Mouse (Mus musculus) heart, embryonic 12.5 days (tissue): Measurements from ENCODE around the gene Atp23. TPM values are rescaled to one million over a fixed set of nuclear protein-coding genes. Genes with fewer than 3 reads are reported as not detected.

Source experiments
- ATAC-seq: fragments of 200-750 bp; cut with Nextera tagmentation; 2 replicates; pipeline ENCODE4 v1.8.0; 2017; ENCODE audit warnings: moderate TSS enrichment, moderate library complexity; ENCODE audit not compliant: insufficient number of reproducible peaks, low FRiP score
- H3K27ac ChIP-seq: fragments of 300-500 bp; sonication (generic); 2 replicates; pipeline ENCODE4 v1.5.1; 2016; ENCODE audit warnings: mild to moderate bottlenecking, moderate library complexity; ENCODE audit not compliant: poor library complexity, severe bottlenecking
- H3K27me3 ChIP-seq: fragments of 300-500 bp; sonication (generic); replicated peaks from 2 replicates; pipeline ENCODE4 v1.6.1; 2016; ENCODE audit warnings: mild to moderate bottlenecking, moderate library complexity
- H3K36me3 ChIP-seq: fragments of 300-500 bp; sonication (generic); 2 replicates; pipeline ENCODE4 v1.6.1; 2016; ENCODE audit warnings: mild to moderate bottlenecking, moderate library complexity
- H3K4me1 ChIP-seq: fragments of 300-500 bp; sonication (generic); replicated peaks from 2 replicates; pipeline ENCODE4 v1.6.1; 2016; ENCODE audit warnings: mild to moderate bottlenecking
- H3K4me2 ChIP-seq: fragments of 300-500 bp; sonication (generic); 2 replicates; pipeline ENCODE4 v1.6.1; 2016; ENCODE audit warnings: mild to moderate bottlenecking, moderate library complexity
- H3K4me3 ChIP-seq: fragments of 300-500 bp; sonication (generic); 2 replicates; pipeline ENCODE4 v1.5.1; 2016; ENCODE audit warnings: mild to moderate bottlenecking
- H3K9ac ChIP-seq: fragments of 300-500 bp; sonication (generic); 2 replicates; pipeline ENCODE4 v1.6.1; 2016; ENCODE audit warnings: mild to moderate bottlenecking, moderate library complexity
- H3K9me3 ChIP-seq: fragments of 300-500 bp; sonication (generic); replicated peaks from 2 replicates; pipeline ENCODE4 v1.6.1; 2016; ENCODE audit warnings: mild to moderate bottlenecking, moderate library complexity
- WGBS: fragments of 180-500 bp; shearing (Covaris S2); methylation state at CpG from one replicate; pipeline ENCODE4 v1.1.7; 2016; 5-methylcytosine and 5-hydroxymethylcytosine counted together
- polyA plus RNA-seq: library from polyadenylated mRNA; unstranded; fragments of >200 nt; fragmentation: Nextera tagmentation; extraction: Ambion mirVana; gene quantifications from 2 replicates; pipeline ENCODE4 v1.2.1, GENCODE M21; 2016

Gene Atp23
- polyA plus RNA-seq, 1 experiment from 2014 or later, result 10.0 TPM

DNA sequence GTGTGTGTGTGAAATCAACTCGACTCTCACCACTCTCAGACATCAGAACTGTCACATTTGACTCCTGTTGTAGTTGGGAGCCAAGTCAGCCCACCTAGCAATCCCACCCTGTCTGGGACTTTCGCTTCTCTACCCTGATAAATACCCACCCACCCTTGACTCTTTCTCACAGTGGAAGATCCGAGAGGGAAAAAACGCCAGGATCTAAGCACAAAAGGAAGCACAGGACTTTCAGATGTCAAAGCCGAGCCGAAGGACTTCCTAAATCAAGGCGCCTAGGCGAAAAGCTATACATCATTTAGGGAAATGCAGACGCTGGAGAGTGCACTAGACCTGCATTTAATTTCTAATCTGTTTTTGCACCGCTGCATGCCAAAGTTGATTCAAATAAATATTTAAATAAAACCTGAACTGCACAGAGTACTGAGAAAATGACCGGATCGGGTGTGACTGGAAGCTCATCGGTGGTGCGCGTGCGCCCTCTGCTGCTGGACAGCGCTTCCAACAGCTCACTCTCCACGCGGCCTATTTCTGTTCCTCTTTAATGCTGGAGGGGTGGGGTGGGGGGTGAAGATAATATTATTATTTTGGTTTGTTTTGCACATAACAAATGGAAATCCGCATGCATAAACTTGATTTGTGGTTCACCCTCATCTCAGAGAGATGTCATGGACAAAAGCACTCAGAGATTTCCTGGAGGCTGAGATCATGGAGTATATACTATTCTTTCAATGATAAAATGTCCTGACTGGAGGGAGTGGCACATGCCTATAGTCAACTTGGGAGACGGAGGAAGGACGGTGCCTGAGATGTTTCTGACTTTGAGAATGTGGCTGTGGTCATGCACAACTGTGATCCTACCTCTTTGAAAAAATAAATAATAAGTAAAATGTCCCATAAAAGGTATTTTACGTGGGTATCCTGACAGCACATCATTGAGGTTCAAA, 31.5 kb downstream of the Atp23 start:
- peak overlapping the region; percentile 53 for H3K4me2 ChIP-seq
- 26% methylated on average over 23 of the region's 23 CpGs for WGBS
- H3K36me3 ChIP-seq, result no peaks in the 10 kb centered on the region
- no peaks in the 10 kb centered on the region; the same call in 1 of the 2 replicates for H3K9me3 ChIP-seq
- no peaks in the 10 kb centered on the region for H3K4me1 ChIP-seq
- no peak for ATAC-seq
- no peaks in the 10 kb centered on the region for H3K27me3 ChIP-seq
- 0 out of 2 replicates have a peak overlapping the region, but pooled peaks have one; percentile 39 for H3K9ac ChIP-seq
- H3K4me3 ChIP-seq, result no peak overlapping the region
- no peak overlapping the region for H3K27ac ChIP-seq

DNA sequence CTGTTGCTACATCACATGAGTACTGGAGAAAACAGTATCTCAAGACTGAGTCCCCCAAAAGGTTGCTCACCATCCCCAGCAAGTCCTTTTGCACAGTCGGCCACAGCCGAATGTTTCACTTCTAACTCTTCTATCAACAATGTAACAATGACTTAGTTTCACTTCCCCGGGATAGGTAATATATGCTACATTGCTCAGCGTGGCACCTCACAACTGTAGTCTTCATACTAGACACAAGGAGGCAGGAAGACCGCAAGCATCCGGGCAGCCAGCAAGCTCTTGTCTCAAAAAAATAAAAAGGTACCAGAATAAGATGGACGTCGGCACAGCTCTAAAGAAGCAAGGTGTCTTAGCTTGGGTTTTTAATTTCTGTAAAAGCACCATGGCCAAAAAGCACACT, 35.9 kb downstream of the Atp23 start:
- 84% methylated on average over 8 of the region's 8 CpGs for WGBS

DNA sequence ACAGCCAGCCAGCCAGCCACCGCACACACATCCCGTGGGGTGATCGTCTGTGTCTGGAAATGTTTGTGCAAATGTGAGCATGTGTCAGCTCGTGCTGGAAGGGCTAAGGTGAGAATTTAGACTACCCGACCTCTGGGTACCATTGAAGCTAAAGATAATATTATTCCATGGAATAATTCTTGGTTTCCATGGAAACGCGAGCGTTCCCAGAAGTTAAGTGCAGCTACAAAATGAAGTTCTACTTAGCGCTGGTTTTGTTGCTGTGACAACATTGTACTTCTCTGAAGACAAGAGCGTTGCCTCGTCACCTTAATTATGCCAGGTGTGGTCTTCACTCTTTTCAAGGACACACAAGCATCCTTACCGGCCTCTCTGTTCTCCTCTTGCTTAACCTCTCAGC, 39.0 kb downstream of the Atp23 start:
- H3K27ac ChIP-seq, result no peak overlapping the region
- no peak overlapping the region for H3K4me2 ChIP-seq
- ATAC-seq, result no peak
- H3K27me3 ChIP-seq, result no peaks in the 10 kb centered on the region
- WGBS, result 79% methylated on average over 12 of the region's 12 CpGs
- 0 out of 2 replicates have a peak, but pooled peaks cover 2% of the 10 kb centered on the region for H3K4me1 ChIP-seq
- no peaks in the 10 kb centered on the region for H3K9me3 ChIP-seq
- H3K36me3 ChIP-seq, result no peaks in the 10 kb centered on the region
- H3K4me3 ChIP-seq, result no peak overlapping the region
- H3K9ac ChIP-seq, result no peak overlapping the region

More for the DNA sequence above, 35.9 kb downstream of the Atp23 start:
- H3K9me3 ChIP-seq, result no peaks in the 10 kb centered on the region
- H3K4me3 ChIP-seq, result no peak overlapping the region
- H3K4me1 ChIP-seq, result no peaks in the 10 kb centered on the region
- H3K27ac ChIP-seq, result no peak overlapping the region
- H3K36me3 ChIP-seq, result no peaks in the 10 kb centered on the region
- H3K9ac ChIP-seq, result no peak overlapping the region
- H3K4me2 ChIP-seq, result no peak overlapping the region
- no peaks in the 10 kb centered on the region for H3K27me3 ChIP-seq
- no peak for ATAC-seq

DNA sequence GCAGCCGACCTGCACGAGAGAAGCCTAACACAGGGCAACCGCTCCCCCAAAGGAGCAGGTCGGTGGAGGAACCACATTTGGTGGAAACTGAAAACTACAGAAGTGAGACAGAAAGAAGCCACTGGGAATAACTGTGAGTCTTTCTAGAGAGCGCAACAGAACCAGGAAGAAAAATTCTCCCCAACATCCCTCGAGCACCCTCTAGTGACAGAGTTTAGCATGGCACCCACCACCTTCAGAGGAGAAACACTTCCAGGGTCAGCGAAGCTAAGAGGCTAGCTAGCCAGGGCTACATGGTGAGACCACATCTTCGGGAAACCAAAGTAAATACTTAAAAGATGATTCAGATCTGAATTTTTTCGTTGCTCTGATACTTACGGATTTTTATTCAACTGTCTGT, 47.9 kb downstream of the Atp23 start:
- 75% methylated on average over 10 of the region's 10 CpGs for WGBS
- H3K27me3 ChIP-seq, result no peaks in the 10 kb centered on the region
- no peak for ATAC-seq

DNA sequence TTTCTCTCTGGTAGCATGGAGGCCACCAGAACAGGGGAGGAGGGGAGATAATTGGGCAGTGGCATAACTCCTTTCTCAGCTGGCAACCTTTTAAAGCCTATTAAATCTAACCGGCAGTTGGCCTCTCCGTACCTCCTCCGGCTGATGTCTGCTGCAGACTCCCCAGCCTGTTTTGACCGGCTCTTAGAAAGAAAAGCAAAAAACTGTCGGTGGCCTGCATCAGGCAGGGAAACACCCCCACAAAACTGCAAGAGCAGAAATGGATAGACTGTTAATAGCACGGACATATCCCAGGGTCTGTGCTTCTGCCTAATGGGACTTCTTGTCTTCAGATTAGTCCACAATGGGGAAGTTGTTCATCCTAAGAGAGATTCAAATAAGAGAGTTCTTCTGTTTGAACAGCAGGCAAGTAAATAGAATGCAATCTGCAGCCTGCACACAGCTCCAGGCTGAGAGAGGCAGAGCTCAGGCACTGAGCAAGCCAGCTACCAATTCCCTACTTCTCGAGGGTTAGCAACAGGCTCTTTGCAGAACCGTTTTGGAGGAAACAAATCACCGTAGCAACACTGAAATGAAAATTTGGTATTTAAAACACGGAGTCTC, 55.7 kb downstream of the Atp23 start:
- Histone ChIP-seq H3K4me1 (no peaks in the 10 kb centered on the region), H3K27me3 (no peaks in the 10 kb centered on the region), H3K4me3 (no peak overlapping the region), H3K4me2 (peak overlapping the region; percentile 45), H3K9ac (no peak overlapping the region), H3K27ac (no peak overlapping the region), H3K36me3 (no peaks in the 10 kb centered on the region), H3K9me3 (peaks cover 7% of the 10 kb centered on the region)
- peak; percentile 18; the same call in 1 of the 2 replicates for ATAC-seq
- WGBS, result 38% methylated on average over 10 of the region's 10 CpGs

More for the DNA sequence above, 47.9 kb downstream of the Atp23 start:
- H3K9ac ChIP-seq, result no peak overlapping the region
- no peaks in the 10 kb centered on the region for H3K36me3 ChIP-seq
- no peak overlapping the region for H3K27ac ChIP-seq
- H3K4me1 ChIP-seq, result no peaks in the 10 kb centered on the region
- H3K9me3 ChIP-seq, result peaks cover 7% of the 10 kb centered on the region
- H3K4me3 ChIP-seq, result no peak overlapping the region
- no peak overlapping the region for H3K4me2 ChIP-seq

DNA sequence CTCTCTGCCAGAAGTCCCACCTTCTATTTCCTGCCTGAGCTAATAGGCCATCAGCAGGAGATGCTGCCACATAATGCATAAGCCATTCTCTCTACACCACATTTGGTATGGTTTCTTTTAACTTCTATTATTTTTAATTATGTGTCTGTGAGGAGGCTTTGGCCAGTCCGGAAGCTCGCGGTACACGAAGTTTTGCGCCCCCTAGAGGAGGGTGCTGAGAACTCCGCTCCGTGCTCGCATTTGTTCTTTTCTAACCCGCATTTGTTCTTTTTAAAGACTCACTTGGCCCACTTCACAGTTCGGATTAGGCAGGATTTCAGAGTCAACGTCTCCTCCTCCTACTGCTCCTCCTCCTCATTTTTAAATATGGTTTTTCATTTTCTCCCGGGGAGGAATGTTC, 56.5 kb downstream of the Atp23 start:
- Histone ChIP-seq H3K27ac (no peak overlapping the region), H3K4me1 (no peaks in the 10 kb centered on the region), H3K4me3 (no peak overlapping the region), H3K9me3 (peaks cover 7% of the 10 kb centered on the region), H3K27me3 (no peaks in the 10 kb centered on the region), H3K9ac (no peak overlapping the region), H3K4me2 (peak overlapping the region; percentile 45), H3K36me3 (no peaks in the 10 kb centered on the region)
- no peak for ATAC-seq
- whole genome bisulfite sequencing, result 36% methylated on average over 12 of the region's 12 CpGs

DNA sequence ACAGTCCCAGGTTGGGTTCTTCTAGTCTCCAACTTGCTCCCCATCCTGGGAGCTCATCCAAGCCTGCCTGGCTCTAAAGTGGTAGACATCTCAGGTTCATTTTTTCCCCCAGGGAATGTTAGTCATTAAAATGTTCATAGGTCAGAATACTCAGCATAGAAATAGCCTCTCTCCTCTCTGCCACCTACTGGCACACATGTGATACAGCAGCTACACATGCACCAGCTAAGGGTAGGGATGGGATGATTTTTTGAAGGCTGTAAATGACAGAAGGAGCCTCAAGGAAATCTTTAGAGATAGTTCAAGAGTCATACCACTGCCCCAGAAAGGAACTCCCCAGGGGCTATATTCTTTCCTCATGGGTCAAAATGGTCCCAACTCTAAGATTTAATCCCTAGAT, 60.9 kb downstream of the Atp23 start:
- H3K9me3 ChIP-seq, result no peaks in the 10 kb centered on the region; the same call in 1 of the 2 replicates
- H3K9ac ChIP-seq, result no peak overlapping the region

DNA sequence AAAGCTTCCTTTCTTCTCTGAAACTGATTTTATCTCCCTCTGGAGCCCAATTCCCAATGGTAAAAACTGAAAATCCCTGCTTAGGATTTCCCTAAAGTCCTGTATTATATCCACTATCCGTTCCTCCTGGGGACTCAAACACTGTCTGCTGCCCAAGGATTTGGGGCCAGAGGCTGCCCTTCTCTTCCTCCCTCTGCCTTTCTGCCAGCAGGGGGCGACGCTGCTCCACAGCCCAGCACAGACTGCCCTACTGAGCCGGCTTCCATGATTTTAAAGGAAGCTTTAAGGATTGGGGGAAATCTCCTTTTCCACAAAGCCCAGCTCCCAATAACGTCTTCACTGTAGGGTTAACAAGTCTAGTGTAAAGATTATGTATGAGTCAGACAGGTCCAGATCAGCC, 68.1 kb downstream of the Atp23 start:
- no peak for ATAC-seq
- Histone ChIP-seq H3K27ac (no peak overlapping the region), H3K4me3 (no peak overlapping the region), H3K27me3 (no peaks in the 10 kb centered on the region), H3K36me3 (no peaks in the 10 kb centered on the region), H3K9ac (no peak overlapping the region), H3K9me3 (no peaks in the 10 kb centered on the region), H3K4me2 (no peak overlapping the region), H3K4me1 (no peaks in the 10 kb centered on the region)
- 37% methylated on average over 5 of the region's 5 CpGs for WGBS

More for the DNA sequence above, 60.9 kb downstream of the Atp23 start:
- no peaks in the 10 kb centered on the region for H3K4me1 ChIP-seq
- no peak overlapping the region for H3K4me3 ChIP-seq
- ATAC-seq, result no peak
- H3K27ac ChIP-seq, result no peak overlapping the region
- H3K36me3 ChIP-seq, result no peaks in the 10 kb centered on the region
- no peak overlapping the region for H3K4me2 ChIP-seq
- no peaks in the 10 kb centered on the region for H3K27me3 ChIP-seq

DNA sequence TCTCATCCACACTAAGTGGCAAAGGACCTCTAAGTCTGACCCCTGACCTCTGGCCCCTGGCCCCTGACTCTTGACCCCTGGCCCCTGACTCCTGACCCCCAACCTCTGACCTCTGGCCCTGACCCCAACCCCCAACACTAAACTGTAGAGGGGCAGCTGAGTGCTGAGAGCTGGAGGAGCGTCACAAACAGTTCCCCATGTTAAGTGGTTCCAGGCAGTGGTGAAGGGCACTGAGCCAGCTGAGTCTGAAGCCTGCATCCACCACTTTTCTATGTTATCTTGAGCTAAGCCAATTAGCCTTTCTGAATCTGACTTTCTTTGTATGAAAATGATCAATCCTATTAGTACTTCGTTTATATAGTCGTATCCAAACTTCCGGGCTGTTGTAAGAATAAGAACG, 69.8 kb downstream of the Atp23 start:
- Histone ChIP-seq H3K9ac (no peak overlapping the region), H3K4me2 (no peak overlapping the region), H3K36me3 (no peaks in the 10 kb centered on the region), H3K4me1 (no peaks in the 10 kb centered on the region), H3K4me3 (no peak overlapping the region), H3K9me3 (peaks cover 6% of the 10 kb centered on the region; the same call in 1 of the 2 replicates), H3K27me3 (no peaks in the 10 kb centered on the region), H3K27ac (no peak overlapping the region)
- no peak for ATAC-seq
- 82% methylated on average over 5 of the region's 5 CpGs for WGBS

DNA sequence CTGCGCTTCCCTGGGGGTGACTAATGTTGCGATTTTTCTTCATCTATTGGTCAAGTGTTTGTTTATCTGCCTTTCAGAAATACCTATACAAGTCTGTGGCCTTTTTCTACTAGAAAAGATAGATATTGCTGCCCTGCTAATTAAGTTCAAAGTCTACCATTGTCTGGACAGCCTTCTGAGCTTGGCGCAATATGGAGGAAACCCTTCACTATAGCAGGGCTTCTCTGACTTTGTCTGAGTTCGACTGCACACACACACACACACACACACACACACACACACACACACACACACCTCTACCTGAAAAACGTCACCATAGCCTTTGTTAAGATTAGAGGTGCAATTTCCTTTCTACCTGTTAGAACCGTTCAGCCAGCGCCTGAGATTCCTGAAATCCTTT, 72.5 kb downstream of the Atp23 start:
- Histone ChIP-seq H3K9me3 (peaks cover 6% of the 10 kb centered on the region; the same call in 1 of the 2 replicates), H3K9ac (no peak overlapping the region), H3K27me3 (no peaks in the 10 kb centered on the region), H3K4me3 (no peak overlapping the region), H3K4me2 (no peak overlapping the region), H3K36me3 (no peaks in the 10 kb centered on the region), H3K27ac (no peak overlapping the region), H3K4me1 (no peaks in the 10 kb centered on the region)
- WGBS, result 69% methylated on average over 7 of the region's 7 CpGs
- no peak for ATAC-seq

DNA sequence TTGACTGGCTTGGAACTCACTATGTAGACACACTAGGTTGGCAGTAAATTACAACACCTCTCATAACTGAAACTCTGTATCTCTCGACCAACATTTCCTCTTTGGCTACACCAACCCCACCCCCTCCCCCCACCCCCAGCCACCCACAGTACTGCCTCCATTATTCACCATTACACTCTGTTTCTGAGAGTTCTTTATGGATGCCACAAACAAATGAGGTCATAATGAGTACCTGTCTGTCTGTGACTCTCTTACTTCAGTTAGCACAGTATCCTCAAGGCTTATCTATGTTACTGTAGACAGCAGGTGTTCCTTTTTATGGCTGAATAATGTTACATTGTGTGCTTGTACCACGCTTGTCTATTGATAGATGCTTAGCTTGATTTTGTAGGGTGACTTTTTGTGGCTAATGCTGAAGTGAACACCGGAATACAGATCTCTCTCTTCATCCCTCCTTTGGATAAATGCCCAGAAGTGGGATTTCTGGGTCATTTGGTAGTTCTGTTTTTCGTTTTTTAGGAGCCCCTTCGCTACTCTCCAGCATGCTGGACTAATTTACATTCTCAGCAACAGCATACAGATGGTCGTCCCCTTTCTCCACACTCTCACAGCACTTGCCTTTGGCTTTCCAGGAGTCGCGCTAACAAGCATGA, 73.1 kb downstream of the Atp23 start:
- no peak for ATAC-seq
- Histone ChIP-seq H3K9ac (no peak overlapping the region), H3K4me3 (no peak overlapping the region), H3K4me2 (no peak overlapping the region), H3K9me3 (peaks cover 6% of the 10 kb centered on the region; the same call in 1 of the 2 replicates), H3K27me3 (no peaks in the 10 kb centered on the region), H3K4me1 (no peaks in the 10 kb centered on the region), H3K36me3 (no peaks in the 10 kb centered on the region), H3K27ac (no peak overlapping the region)
- WGBS, result 70% methylated on average over 8 of the region's 8 CpGs
